Mouse (Mus musculus): ENCODE measurements at regions not wholly inside any gene's neighbourhood (a gene's known extent, or its start where the extent isn't known, plus 50 kb on each side); places are given as distances from the start of the nearest gene placed in this dataset.

- intact Hi-C loops (cut with DNase I), result no loop called here
- DNase-seq, result no peak
These were observed 488.8 kb upstream of the Hs6st1 start for GRCm38 (mm10) chr1:35579392-35579791.

DNA sequence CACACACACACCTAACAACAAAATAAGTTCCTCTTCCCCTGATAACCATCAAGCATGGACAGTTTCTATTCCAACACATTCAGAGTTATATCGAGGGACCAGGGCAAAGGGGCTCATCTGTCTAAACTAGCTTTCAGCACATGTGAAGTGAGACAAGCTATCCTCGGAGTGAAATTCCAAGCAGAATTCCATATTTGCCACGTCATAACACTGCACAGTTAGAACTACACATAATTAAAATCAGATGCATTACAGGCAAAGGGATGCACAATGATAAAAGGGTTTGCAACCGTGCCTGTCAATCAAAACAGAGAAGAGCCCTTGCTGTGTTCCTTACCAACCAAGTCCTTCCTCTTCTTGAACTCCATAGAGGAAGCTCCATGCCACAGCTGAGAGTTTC is 488.2 kb upstream of the Hs6st1 start:
- DNase-seq, result peak in 1 of 2 experiments; percentile 0
- intact Hi-C loops (cut with DNase I), result no loop called here

- intact Hi-C loops (cut with DNase I), result no loop called here
- DNase-seq, result no peak
These were observed 487.7 kb upstream of the Hs6st1 start for GRCm38 (mm10) chr1:35580474-35580873.

DNA sequence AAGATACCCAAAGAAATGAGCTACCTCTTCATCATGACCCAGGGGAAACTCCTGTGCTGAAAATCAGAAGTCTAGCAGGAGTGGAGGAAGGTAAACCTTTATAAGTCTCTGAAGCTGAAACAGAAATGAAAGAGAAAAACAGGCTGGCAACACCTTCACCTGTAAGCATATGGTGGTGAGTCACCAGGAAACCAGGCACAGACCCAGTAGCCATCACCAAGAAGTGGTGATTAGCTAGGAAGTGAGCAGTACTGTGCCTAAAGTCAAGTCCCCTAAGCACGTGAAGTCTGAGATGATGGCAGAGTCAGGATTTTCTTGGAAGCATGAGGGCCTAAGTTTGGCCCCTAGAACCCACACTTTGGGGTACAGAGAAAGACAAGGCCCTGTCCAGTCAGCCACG is 480.3 kb upstream of the Hs6st1 start:
- DNase-seq, result no peak
- intact Hi-C loops (cut with DNase I), result no loop called here

- intact Hi-C loops (cut with DNase I), result no loop called here
These were observed 479.3 kb upstream of the Hs6st1 start for GRCm38 (mm10) chr1:35588939-35589338.

GRCm38 (mm10) chr1:35600847-35601246 is 467.4 kb upstream of the Hs6st1 start:
- no peak for DNase-seq

More at GRCm38 (mm10) chr1:35588939-35589338, 479.3 kb upstream of the Hs6st1 start:
- no peak for DNase-seq

GRCm38 (mm10) chr1:35615131-35615530 is 453.1 kb upstream of the Hs6st1 start:
- DNase-seq, result peak in 1 of 2 experiments; percentile 4
- intact Hi-C loops (cut with DNase I), result no loop called here

More at GRCm38 (mm10) chr1:35600847-35601246, 467.4 kb upstream of the Hs6st1 start:
- intact Hi-C loops (cut with DNase I), result no loop called here

GRCm38 (mm10) chr1:35619476-35619875 is 448.7 kb upstream of the Hs6st1 start:
- DNase-seq, result no peak
- intact Hi-C loops (cut with DNase I), result no loop called here

GRCm38 (mm10) chr1:35642595-35642994 is 425.6 kb upstream of the Hs6st1 start:
- intact Hi-C loops (cut with DNase I), result no loop called here
- no peak for DNase-seq

GRCm38 (mm10) chr1:35653119-35653956 is 414.9 kb upstream of the Hs6st1 start:
- intact Hi-C loops (cut with DNase I), result no loop called here
- peak; percentile 26 to 36 for DNase-seq

DNA sequence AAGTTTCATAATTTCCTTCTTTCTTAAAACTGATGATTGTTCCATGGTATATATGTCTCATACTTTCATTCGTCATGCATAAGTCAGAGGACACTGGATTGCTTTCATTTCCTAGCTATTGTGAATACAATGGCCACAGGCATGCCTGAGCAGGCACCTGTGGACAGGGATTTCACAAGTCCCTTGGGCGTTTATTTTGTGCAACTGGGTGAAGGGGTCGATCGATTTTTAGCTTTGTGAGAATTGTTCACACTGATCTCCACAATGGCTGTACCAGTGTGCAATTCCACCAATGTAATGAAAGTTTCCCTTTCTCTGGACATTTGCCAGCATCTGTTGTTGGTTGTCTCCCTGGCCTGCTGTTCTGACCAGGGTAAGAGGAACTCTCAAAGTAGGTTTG is 405.2 kb upstream of the Hs6st1 start:
- intact Hi-C loops (cut with DNase I), result no loop called here
- no peak for DNase-seq

GRCm38 (mm10) chr1:35673524-35673923 is 394.7 kb upstream of the Hs6st1 start:
- intact Hi-C loops (cut with DNase I), result no loop called here

DNA sequence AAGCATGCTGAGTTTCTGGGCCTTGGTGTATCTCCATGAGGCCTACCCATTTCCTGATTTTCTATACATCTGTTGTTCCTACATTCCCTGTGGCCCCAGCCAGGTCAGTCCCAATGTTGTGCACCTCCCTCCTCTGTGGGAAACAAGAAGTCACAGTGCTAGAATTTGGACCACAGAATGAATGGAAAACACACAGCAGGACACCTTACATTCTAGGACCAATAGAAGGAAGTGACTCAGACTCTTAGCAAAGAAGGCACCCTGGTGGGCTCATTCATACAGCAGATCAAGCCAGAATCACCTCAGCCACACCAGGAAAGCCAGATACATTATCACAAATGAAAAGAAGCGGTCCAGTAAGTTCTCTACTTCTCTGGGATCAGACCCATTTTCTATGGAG is 394.2 kb upstream of the Hs6st1 start:
- intact Hi-C loops (cut with DNase I), result no loop called here
- DNase-seq, result no peak

More at GRCm38 (mm10) chr1:35673524-35673923, 394.7 kb upstream of the Hs6st1 start:
- DNase-seq, result no peak

- intact Hi-C loops (cut with DNase I), result no loop called here
- DNase-seq, result no peak
These were observed 385.7 kb upstream of the Hs6st1 start for GRCm38 (mm10) chr1:35682511-35682949.

DNA sequence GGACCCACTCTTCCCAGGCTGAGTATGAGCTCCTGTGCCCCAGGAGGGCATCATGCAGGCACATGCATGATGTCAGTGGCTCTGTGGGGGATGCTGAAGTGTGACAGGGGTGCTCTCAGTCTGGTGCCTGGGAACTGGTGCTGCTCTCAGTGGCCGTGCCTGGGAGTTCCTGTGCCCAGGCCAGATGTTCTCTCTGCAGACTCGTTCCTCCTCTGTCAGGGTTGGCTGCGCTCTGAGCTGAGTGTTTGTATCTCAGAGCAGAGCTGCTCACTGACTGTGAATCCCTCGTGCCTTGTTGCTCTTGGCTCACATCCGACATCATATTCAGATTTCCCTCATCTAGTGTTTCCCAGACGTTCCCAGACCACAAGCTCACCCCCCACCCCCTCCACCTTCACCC is 382.5 kb upstream of the Hs6st1 start:
- intact Hi-C loops (cut with DNase I), result no loop called here
- peak; percentile 4 to 11 for DNase-seq

DNA sequence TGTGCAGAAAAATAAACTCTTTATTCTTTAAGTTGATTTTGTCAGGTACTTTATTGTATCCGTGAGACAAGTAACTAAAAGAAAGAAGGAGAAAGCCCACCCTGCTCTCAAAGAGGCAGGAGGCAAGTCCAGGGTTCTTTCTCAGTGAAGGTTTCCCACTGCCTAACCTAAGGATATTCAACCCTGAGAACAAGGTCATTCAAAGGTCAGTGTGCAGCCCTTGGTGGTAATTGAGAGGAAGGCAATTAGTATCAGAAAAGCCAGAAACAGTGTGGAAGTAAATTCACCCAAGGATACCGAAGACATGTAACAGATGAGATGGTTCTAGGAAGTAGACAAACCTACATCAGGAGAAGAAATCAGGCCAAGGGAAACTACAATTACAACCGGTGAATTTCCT is 373.9 kb upstream of the Hs6st1 start:
- no peak for DNase-seq
- intact Hi-C loops (cut with DNase I), result no loop called here

- no peak for DNase-seq
- intact Hi-C loops (cut with DNase I), result no loop called here
These were observed 373.2 kb upstream of the Hs6st1 start for GRCm38 (mm10) chr1:35694775-35695591.

GRCm38 (mm10) chr1:35697218-35697617 is 371.0 kb upstream of the Hs6st1 start:
- DNase-seq, result no peak
- intact Hi-C loops (cut with DNase I), result no loop called here

GRCm38 (mm10) chr1:35697834-35698500 is 370.2 kb upstream of the Hs6st1 start:
- intact Hi-C loops (cut with DNase I), result no loop called here
- no peak for DNase-seq

DNA sequence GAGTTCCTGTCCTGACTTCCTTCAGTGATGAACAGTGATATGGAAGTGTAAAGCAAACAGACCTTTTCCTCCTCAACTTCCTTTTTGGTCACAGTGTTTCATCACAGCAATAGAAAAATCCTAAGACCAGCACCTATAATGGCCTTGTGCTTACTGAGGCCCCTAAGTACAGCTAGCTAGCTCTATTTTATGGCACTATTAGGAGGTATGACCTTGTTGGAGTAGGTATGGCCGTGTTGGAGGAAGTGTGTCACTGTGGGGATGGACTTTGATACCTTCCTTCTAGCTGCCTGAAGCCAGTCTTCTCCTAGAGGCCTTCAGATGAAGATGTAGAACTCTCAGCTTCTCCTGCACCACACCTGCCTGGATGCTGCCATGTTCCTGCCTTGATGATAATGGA is 365.6 kb upstream of the Hs6st1 start:
- DNase-seq, result no peak
- intact Hi-C loops (cut with DNase I), result no loop called here

DNA sequence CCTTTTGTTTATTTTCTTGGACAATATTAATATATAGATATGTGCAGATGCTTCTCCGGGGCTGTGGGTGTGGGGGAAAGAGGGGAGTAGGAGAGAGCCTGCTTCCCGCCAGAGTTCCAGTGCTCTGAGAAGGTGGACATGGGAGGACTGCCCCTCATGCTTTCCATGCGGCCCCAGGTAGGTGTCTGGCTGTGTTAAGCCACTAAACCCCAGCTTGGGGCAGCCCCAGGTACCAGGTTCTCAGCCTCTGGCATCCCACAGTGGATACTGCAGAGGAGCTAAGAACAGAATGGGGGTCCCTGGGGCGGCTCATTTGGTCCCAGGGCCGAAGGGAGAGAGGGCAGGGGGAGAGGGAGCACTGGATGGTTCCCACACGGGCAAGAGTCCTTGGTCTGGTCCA is 361.9 kb upstream of the Hs6st1 start:
- no peak for DNase-seq
- intact Hi-C loops (cut with DNase I), result no loop called here
